Mouse (Mus musculus): ENCODE data around the gene Tmem223. TPM values are rescaled to one million over a fixed set of nuclear protein-coding genes. Genes with fewer than 3 reads are reported as not detected.
A peak's percentile ranks its signal among the peaks of the same experiment; 100 is the strongest.

The Tmem223 gene
- polyA plus RNA-seq, 1 experiment from 2014 or later = 155 TPM

DNA sequence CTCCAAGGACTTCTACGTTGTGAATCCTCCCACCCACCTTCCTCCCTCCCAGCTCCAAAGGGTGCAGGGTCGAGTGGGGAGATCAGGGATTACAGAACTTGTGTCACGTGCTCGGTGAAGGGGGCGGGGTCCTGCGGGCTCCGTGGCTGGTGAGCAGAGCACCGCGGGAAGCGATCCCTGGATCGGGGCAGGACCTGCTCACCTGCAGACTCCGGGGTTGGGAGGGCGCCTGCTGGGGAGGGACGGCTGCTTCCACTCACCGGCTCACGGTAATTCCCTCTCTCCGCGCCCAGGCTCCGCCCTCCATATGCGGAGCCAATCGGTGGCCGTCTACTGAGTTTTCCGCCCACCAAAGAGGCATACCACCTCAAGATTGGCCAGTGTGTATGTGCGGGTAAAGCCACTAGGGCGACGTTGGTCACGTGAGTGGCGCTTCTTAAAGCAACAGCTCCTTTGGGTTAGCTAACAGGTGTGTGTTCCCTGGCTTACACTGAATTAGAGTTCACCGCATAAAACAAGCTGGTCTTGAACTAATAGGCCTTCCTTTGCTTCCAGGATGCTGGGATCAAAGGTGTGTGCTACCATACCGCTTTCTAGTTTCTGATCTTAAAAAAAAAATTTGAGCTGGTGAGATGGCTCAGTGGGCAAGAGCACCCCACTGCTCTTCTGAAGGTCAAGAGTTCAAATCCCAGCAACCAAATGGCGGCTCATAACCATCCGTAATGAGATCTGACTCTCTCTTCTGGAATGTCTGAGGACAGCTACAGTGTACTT is 15.4 kb downstream of the Tmem223 start, which contains the start of gene Taf6l:
Gene Taf6l, minus strand, starts transcription at position 410 of the 774 bp plus-strand sequence.
- under 1% methylated on average over 32 of the region's 32 CpGs for WGBS
- ATAC-seq (ENCODE audit: insufficient number of reproducible peaks, low FRiP score, low TSS enrichment, low read depth) = peak; percentile 97
- H3K27ac ChIP-seq = peak within 1 kb of the TSS; percentile 90

DNA sequence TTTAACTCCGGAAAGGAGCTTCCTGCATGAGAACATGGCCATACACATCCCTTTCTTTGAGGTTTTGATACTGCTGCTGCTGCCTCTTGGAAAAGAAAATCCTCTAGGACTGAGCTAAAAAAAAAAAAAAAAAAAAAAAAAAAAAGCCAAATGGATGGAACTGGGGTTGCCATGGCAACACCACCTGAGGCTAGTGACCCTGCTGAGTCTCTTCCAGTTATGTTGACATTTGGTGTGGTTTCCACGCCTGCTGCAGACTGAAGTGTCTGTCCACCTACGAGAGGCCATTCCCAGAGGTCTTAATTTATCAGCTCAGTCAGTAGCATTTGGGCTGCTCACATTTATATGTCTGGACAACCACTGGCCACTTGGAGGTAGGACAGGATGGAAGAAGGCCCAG is 17.7 kb downstream of the Tmem223 start:
- Histone ChIP-seq H3K9ac (no peak overlapping the region), H3K4me1 (peaks cover 13% of the 10 kb centered on the region), H3K36me3 (peaks cover 24% of the 10 kb centered on the region), H3K27me3 (no peaks in the 10 kb centered on the region), H3K9me3 (no peaks in the 10 kb centered on the region), H3K4me3 (no peak overlapping the region), H3K27ac (no peak overlapping the region), H3K4me2 (no peak overlapping the region)
- 21% methylated on average over 3 of the region's 3 CpGs for WGBS
- no peak for ATAC-seq (ENCODE audit: insufficient number of reproducible peaks, low FRiP score, low TSS enrichment, low read depth)

More for the DNA sequence above, 15.4 kb downstream of the Tmem223 start, which contains the start of gene Taf6l:
- Histone ChIP-seq H3K27me3 (no peaks in the 10 kb centered on the region), H3K36me3 (peaks cover 33% of the 10 kb centered on the region), H3K4me1 (peaks cover 13% of the 10 kb centered on the region), H3K9ac (peak within 1 kb of the TSS; percentile 73), H3K4me3 (peak within 1 kb of the TSS; percentile 87), H3K9me3 (no peaks in the 10 kb centered on the region), H3K4me2 (peak within 1 kb of the TSS; percentile 74)

DNA sequence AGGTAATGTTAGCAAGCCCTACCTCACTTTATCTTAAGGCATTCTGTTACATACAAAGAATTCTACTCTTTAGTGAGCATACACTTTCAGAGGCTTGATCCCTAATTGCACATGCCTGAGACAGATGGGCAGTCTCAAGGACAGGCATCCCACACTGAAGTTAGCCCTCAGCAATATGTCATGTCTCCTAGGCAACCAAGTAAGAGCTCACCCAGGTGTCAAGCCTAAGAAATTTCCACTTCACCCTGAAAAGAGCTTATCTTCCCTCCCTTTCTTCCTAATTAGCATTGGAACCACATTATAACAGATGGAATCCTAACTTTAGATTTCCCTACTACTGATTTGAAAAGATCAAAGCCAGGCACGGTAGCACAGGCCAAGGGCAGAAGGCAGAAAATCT is 18.4 kb downstream of the Tmem223 start:
- WGBS = 47% methylated on average over 1 of the region's 1 CpGs
- no peak for ATAC-seq (ENCODE audit: insufficient number of reproducible peaks, low FRiP score, low TSS enrichment, low read depth)

DNA sequence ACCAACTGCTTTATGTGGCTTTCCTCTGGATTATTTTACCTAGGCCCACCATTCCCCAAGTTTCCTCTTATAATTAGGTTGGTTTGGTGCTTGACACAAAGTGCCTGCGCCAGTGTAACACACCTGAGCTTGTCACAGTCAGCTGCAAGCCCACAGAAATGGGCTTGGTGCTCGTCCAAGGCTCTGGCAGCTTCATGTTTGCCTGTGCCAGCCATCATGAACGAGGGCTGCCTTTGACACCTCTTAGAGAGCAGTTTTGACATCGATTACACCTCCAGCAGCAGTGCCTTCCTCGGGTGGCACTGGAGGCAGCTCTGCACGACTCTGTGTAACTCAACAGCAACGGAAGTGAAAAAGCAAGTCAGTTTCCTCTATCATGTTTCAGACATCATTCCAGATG is 19.4 kb downstream of the Tmem223 start:
- Histone ChIP-seq H3K4me2 (no peak overlapping the region), H3K9ac (no peak overlapping the region), H3K4me3 (no peak overlapping the region), H3K4me1 (peaks cover 9% of the 10 kb centered on the region), H3K27ac (no peak overlapping the region), H3K27me3 (no peaks in the 10 kb centered on the region), H3K36me3 (peaks cover 33% of the 10 kb centered on the region), H3K9me3 (no peaks in the 10 kb centered on the region)
- no peak for ATAC-seq (ENCODE audit: insufficient number of reproducible peaks, low FRiP score, low TSS enrichment, low read depth)
- 81% methylated on average over 7 of the region's 7 CpGs for WGBS

More for the DNA sequence above, 18.4 kb downstream of the Tmem223 start:
- H3K4me2 ChIP-seq = no peak overlapping the region
- H3K9ac ChIP-seq = no peak overlapping the region
- H3K4me1 ChIP-seq = peaks cover 13% of the 10 kb centered on the region
- H3K27ac ChIP-seq = no peak overlapping the region
- H3K4me3 ChIP-seq = no peak overlapping the region
- H3K9me3 ChIP-seq = no peaks in the 10 kb centered on the region
- H3K27me3 ChIP-seq = no peaks in the 10 kb centered on the region
- H3K36me3 ChIP-seq = peaks cover 24% of the 10 kb centered on the region

DNA sequence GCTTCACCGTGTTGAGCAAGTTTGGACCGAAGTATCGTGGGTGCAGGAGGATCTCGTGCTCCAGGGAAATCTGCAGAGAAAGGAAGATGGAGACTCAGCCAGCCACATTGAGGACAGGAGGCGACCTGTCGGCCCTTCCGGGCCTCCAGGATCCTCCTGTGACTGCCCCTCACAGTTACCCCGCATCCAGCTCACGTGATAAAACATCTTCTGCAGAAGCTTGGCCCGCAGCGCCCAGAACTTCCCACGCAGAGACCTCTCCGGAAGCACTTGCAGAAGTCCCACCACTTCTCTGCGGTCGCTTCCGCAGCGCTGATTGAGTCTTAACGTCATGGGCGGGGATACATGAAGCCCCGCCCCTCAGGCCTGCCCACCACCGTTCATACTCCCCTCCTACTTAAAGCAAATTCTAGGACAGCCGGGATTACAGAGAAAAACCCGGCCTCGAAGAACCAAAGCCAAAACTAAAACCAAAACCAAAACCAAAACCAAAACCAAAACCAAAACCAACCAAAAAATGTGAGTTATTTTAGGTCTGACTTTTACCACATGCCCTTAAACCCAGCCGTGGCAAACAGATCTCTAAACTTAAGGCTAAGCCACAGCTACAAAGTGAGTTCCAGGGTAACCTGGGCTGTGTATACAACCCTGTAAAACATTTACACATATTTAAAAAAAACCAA is 27.6 kb downstream of the Tmem223 start, which contains the start of gene Polr2g:
Gene Polr2g, minus strand, starts transcription at position 314 of the 683 bp plus-strand sequence.
- peak within 1 kb of the TSS; percentile 64 for H3K9ac ChIP-seq
- H3K36me3 ChIP-seq = peaks cover 26% of the 10 kb centered on the region
- H3K9me3 ChIP-seq = no peaks in the 10 kb centered on the region
- peak; percentile 77 for ATAC-seq (ENCODE audit: insufficient number of reproducible peaks, low FRiP score, low TSS enrichment, low read depth)
- peak within 1 kb of the TSS; percentile 58 for H3K4me3 ChIP-seq
- peak within 1 kb of the TSS; percentile 75 for H3K27ac ChIP-seq
- H3K4me2 ChIP-seq = peak within 1 kb of the TSS; percentile 67
- H3K4me1 ChIP-seq = peaks cover 20% of the 10 kb centered on the region
- under 1% methylated on average over 25 of the region's 25 CpGs for WGBS
- H3K27me3 ChIP-seq = no peaks in the 10 kb centered on the region

DNA sequence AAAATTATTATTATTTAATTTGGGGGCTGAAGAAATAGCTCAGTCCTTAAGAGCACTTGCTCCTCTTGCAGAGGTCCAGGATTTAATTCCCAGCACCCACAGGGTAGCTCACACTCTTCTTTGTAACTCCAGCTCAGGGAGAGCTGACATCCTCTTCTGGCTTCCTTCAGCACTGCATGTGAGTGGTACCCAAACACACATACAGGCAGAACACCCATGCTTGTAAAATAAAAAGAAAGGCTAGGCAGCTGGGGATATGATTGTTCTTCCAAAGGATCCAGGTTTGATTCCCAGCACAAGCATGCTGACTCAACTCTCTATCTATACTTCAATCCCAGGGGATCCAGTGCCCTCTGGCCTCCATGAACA is 28.1 kb downstream of the Tmem223 start:
- H3K4me3 ChIP-seq = peak overlapping the region; percentile 58
- peak overlapping the region; percentile 75; the same call in 1 of the 2 replicates for H3K27ac ChIP-seq
- H3K27me3 ChIP-seq = no peaks in the 10 kb centered on the region
- no peak for ATAC-seq (ENCODE audit: insufficient number of reproducible peaks, low FRiP score, low TSS enrichment, low read depth)
- peak overlapping the region; percentile 67 for H3K4me2 ChIP-seq
- peaks cover 20% of the 10 kb centered on the region for H3K4me1 ChIP-seq
- peaks cover 21% of the 10 kb centered on the region for H3K36me3 ChIP-seq
- no peaks in the 10 kb centered on the region for H3K9me3 ChIP-seq
- H3K9ac ChIP-seq = no peak overlapping the region

DNA sequence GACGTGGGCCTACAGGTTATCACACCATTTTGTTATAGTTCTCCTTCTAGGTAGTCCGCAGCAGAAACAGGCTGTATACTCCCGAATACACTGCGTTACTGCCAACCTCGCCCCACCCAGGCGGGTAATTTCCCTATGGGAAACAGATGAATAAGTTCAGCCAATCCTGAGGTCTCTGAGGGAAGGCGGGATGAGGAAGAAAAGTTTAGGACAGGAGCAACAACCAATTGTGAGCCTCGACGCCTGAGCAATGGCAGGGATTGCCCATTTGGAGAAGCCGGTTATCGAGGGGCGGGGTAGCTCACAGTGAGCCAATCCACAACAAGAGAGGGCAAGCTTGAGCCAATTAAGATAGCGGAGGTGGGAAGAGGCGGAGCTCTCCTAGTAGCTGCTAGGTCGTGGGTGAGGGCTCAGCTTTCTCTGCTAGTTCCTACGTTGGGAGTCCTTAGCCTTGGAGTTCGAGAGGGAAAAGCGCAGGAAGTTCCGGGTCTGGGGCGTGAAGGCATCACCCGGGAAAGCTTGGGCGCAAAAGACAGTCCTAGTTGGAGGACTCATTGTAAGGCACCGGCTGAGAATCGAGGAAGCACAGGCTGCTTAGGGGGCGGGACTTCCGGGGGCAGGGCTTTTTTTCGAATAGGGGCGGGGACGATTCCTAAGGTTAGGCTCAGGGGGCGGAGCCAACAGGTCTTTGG is 31.5 kb downstream of the Tmem223 start, which contains the start of gene Zbtb3:
Gene Zbtb3, plus strand, starts transcription at position 426 of the 692 bp plus-strand sequence.
- Histone ChIP-seq H3K4me3 (peak within 1 kb of the TSS; percentile 68), H3K4me2 (peak within 1 kb of the TSS; percentile 59), H3K9me3 (no peaks in the 10 kb centered on the region), H3K4me1 (peaks cover 14% of the 10 kb centered on the region), H3K27ac (peak within 1 kb of the TSS; percentile 92), H3K36me3 (peaks cover 29% of the 10 kb centered on the region), H3K9ac (0 out of 2 replicates have a peak within 1 kb of the TSS, but pooled peaks have one; percentile 11), H3K27me3 (no peaks in the 10 kb centered on the region)
- peak; percentile 97 for ATAC-seq (ENCODE audit: insufficient number of reproducible peaks, low FRiP score, low TSS enrichment, low read depth)
- WGBS = under 1% methylated on average over 30 of the region's 30 CpGs

DNA sequence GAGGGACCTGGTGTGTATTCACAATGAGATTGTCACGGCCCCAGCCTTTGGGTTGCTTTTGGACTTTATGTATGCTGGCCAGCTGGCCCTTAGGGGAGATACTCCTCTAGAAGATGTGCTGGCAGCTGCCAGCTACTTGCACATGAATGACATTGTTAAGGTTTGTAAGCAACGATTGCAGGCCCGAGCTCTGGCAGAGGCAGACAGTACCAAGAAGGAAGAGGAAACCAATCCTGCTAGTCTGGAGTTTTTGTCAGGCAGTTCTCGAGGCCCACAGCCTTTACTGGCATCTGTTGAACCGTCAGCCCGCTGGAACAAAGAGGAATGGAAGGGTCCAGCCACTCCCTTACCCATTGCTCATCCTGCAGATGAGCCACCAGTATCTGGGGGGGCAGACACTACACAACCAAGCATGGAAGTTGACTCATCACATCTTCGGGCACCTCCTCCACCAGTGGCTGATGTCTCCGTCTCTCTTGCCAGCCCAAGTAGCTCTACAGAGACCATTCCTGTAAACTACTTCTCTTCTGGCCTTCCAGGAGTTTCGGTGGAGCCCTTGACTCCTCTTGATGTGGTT is 32.5 kb downstream of the Tmem223 start:
- no peak for ATAC-seq (ENCODE audit: insufficient number of reproducible peaks, low FRiP score, low TSS enrichment, low read depth)
- H3K4me2 ChIP-seq = peak overlapping the region; percentile 59
- peaks cover 34% of the 10 kb centered on the region for H3K36me3 ChIP-seq
- H3K4me3 ChIP-seq = peak overlapping the region; percentile 68; the same call in 1 of the 2 replicates
- H3K27ac ChIP-seq = peak overlapping the region; percentile 92; the same call in 1 of the 2 replicates
- H3K9ac ChIP-seq = no peak overlapping the region
- WGBS = 90% methylated on average over 9 of the region's 9 CpGs
- peaks cover 8% of the 10 kb centered on the region; the same call in 1 of the 2 replicates for H3K4me1 ChIP-seq
- no peaks in the 10 kb centered on the region for H3K9me3 ChIP-seq
- H3K27me3 ChIP-seq = no peaks in the 10 kb centered on the region

DNA sequence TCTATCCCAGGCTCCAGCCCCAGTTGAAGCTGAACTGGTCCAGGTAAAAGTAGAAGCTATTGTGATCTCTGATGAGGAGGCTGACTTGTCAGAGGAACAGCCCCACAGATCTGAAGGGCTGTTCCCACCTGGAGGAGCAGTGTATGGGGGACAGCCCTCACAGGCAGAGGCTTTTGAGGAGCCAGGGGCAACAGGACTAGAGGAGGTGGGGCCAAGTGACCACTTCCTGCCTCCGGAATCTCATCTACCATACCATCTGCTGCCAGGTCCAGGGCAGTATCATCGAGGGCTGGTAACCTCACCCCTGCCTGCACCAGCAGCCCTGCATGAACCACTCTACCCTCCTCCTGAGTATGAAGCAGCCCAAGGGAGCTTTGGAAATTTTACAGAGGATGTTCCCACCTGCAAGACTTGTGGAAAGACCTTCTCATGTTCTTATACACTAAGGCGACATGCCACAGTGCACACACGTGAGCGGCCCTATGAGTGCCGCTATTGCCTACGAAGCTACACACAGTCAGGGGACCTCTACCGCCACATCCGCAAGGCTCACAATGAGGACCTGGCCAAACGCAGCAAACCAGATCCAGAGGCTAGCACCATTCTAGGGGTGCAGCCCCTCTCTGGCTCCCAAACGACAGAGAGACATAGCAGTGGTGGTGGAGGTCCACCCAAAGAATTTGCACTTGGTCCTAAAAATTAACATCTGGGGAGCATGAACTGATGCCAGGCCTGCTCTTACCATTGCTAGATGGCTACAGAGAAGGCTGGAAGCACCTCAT is 33.3 kb downstream of the Tmem223 start:
- 88% methylated on average over 11 of the region's 11 CpGs for WGBS
- no peak for ATAC-seq (ENCODE audit: insufficient number of reproducible peaks, low FRiP score, low TSS enrichment, low read depth)
- H3K4me1 ChIP-seq = peaks cover 8% of the 10 kb centered on the region; the same call in 1 of the 2 replicates
- no peak overlapping the region for H3K27ac ChIP-seq
- H3K27me3 ChIP-seq = no peaks in the 10 kb centered on the region
- no peak overlapping the region for H3K4me2 ChIP-seq
- H3K9me3 ChIP-seq = no peaks in the 10 kb centered on the region
- no peak overlapping the region for H3K9ac ChIP-seq
- H3K36me3 ChIP-seq = peaks cover 39% of the 10 kb centered on the region
- H3K4me3 ChIP-seq = no peak overlapping the region

DNA sequence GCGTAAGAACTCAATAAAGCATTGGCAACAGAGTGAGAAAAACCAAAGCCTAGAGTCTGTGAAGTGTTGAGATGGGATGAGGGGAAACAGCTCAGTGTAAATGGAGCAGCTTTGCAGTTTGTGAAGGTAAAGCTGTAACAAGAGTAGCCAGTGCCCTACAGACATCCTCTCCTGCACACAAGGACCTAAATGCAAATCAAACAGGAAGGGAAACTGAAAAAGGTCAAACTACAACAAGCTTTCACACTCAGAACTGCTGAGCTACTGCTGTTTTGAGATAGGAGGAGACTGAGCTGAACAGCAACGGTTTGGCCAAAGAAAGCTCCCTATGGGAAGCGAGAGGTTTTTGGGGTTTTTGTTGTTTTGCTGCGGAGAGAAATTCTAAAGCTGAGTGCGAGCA is 36.0 kb downstream of the Tmem223 start:
- Histone ChIP-seq H3K9me3 (no peaks in the 10 kb centered on the region), H3K4me2 (no peak overlapping the region), H3K36me3 (peaks cover 60% of the 10 kb centered on the region), H3K4me3 (no peak overlapping the region), H3K27me3 (no peaks in the 10 kb centered on the region), H3K4me1 (peaks cover 8% of the 10 kb centered on the region; the same call in 1 of the 2 replicates), H3K27ac (no peak overlapping the region), H3K9ac (no peak overlapping the region)
- WGBS = 91% methylated on average over 5 of the region's 5 CpGs
- no peak for ATAC-seq (ENCODE audit: insufficient number of reproducible peaks, low FRiP score, low TSS enrichment, low read depth)

DNA sequence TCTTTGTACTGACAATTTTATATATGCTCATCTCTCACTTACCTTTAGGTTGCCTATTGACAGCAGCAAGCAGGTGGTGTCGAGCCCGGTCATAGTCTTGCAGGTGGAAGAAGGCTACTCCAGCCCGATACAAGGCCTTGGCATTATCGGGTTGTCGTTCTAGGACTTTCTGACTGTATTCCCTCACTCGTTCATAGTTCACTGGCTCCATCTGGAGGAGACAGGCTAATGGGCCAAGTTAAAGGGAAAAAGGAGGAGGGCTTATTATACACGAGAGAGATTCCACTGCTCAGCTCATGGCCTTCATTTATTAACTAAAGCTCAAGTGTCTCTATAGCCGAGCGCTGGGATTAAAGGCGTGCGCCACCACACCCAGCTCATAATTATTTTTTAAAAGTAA is 45.0 kb downstream of the Tmem223 start:
- H3K27me3 ChIP-seq = no peaks in the 10 kb centered on the region
- H3K4me3 ChIP-seq = no peak overlapping the region

More for the DNA sequence above, 45.0 kb downstream of the Tmem223 start:
- ATAC-seq (ENCODE audit: insufficient number of reproducible peaks, low FRiP score, low TSS enrichment, low read depth) = no peak
- Histone ChIP-seq H3K9me3 (no peaks in the 10 kb centered on the region), H3K4me2 (no peak overlapping the region), H3K36me3 (peaks cover 48% of the 10 kb centered on the region), H3K9ac (no peak overlapping the region), H3K4me1 (peaks cover 21% of the 10 kb centered on the region), H3K27ac (no peak overlapping the region)
- 71% methylated on average over 11 of the region's 11 CpGs for WGBS
